Mouse (Mus musculus) Patski (cell line): ENCODE results near the gene Tep1. TPM values are rescaled to one million over a fixed set of nuclear protein-coding genes. Genes with fewer than 3 reads are reported as not detected.
A peak's percentile ranks its signal among the peaks of the same experiment; 100 is the strongest.
"Not testable (repeated sequence)": the region's sequence is repeated elsewhere in the genome, so short reads cannot be mapped to it uniquely, and the experiment has no call there.

Source experiments
- ATAC-seq: fragments of 100-300 bp; one replicate; pipeline ENCODE4 v1.8.0; 2021
- CTCF ChIA-PET: fragments of 350-600 bp; sonication (Branson Sonifier 250); formaldehyde crosslinking; loops from one replicate; lab custom pipeline; 2022; ENCODE audit warnings: inconsistent platforms; lab: Charles Lee
- POLR2A ChIA-PET: fragments of 350-600 bp; sonication (Branson Sonifier 250); formaldehyde crosslinking; loops from one replicate; lab custom pipeline; 2022; ENCODE audit warnings: antibody characterized with exemption, inconsistent platforms; lab: Charles Lee
- DNase-seq: peaks from one replicate; pipeline ENCODE4 v3.0.0-alpha.2; 2011; ENCODE audit warnings: low read depth, low spot score
- H3K27me3 ChIP-seq: fragments of 371-371 bp; one replicate; pipeline ENCODE4 v1.5.1; 2021
- CTCF ChIP-seq: fragments of 100-300 bp; IDR thresholded peaks from one replicate; pipeline ENCODE4 v1.5.1; 2021
- in situ Hi-C: fragments of 300-500 bp; cut with MboI; formaldehyde crosslinking; loops from 3 replicates; pipeline ENCODE4 v1.11.1; 2018; ENCODE audit warnings: low pct_unique_long_range_greater_than_20kb, mixed read lengths
- polyA plus RNA-seq: library from polyadenylated mRNA; unstranded; gene quantifications from one replicate; pipeline ENCODE4 v1.2.3, GENCODE M21; 2021

The Tep1 gene
- polyA plus RNA-seq: 19.6 TPM

GRCm38 (mm10) chr14:50869889-50870804 lies at the start of gene Tep1:
TSS of gene Tep1 (minus strand) at chr14:50870560.
- ChIA-PET POLR2A (interaction anchor here (0.7 kb wide), 2 partner anchors 26 to 44 kb away, joined by 3 read pairs; no protein-coding TSS in a partner anchor), CTCF (no interaction called here)
- H3K27me3 ChIP-seq: no peaks in the 10 kb centered on the region
- in situ Hi-C loops: no loop called here
- no peak for TF ChIP-seq CTCF
- peak; percentile 30 for DNase-seq
- peak; percentile 86 for ATAC-seq

DNA sequence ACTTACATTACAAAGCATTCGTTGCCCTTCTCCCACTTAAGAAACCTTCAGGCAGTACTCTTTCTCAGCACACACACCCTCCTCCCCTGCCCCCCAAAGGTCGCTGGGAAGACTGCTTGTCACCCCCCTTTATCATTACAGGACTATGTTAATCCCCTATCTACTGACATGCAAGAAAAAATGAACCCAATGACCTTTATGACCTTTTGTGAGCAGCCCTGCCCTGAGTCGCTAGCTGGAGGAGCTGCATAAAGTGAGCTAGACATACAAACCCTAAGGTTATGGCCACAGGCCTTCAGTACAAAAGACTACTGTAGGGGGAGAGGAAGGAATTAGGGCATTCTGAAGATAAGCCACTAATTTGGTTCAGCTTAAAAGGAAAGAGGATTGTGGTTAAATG lies 41.0 kb upstream of the Tep1 start:
- ChIA-PET CTCF (interaction anchor here (1.1 kb wide), 1 partner anchor 27 kb away, joined by 3 read pairs; no protein-coding TSS in a partner anchor), POLR2A (no interaction called here)
- DNase-seq (no peak), ATAC-seq (no peak)
- no peaks in the 10 kb centered on the region for H3K27me3 ChIP-seq
- in situ Hi-C loops: no loop called here
- no peak for TF ChIP-seq CTCF

DNA sequence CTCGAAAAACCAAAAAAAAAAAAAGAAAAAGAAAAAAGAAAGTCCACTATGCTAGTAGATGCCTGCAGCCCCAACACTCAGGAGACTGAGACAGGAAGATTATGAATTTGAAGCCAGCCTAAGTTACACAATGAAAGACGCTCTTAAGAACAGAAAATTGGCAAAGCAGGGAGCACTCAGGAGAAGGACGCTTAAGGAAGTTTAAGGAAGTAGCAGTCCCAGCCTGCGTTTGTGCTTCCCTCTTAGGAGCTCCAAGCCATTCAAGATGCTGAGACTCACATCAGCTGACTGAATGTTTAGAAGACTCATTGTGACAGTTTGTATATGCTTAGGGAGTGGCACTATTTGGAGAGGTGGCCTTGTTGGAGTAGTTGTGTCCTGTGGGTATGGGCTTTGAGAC lies 37.8 kb upstream of the Tep1 start:
- in situ Hi-C loops: no loop called here
- TF ChIP-seq CTCF: no peak
- no peak for DNase-seq
- CTCF ChIA-PET: no interaction called here
- no peak for ATAC-seq
- POLR2A ChIA-PET: no interaction called here
- H3K27me3 ChIP-seq: no peaks in the 10 kb centered on the region

DNA sequence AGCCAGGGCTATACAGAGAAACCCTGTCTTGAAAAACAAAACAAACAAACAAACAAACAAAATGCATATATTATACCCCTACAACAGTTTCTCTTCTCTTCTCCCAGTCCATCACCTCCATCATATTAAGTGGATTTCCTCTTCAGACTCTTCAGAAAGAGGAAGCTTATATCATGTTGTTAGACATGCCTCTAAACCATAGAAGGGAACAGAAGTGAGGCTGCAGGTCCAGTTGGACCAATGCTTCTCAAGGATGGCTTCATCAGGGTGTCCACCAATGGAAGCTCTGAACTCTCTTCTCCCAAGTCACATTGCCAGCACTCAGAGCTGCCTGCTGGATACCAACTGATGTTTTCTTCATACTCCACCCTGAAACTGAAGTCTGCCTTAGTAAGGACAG lies 35.0 kb upstream of the Tep1 start:
- H3K27me3 ChIP-seq, in situ Hi-C loops, CTCF ChIA-PET, DNase-seq, POLR2A ChIA-PET, ATAC-seq: not testable (repeated sequence)

- no peak for DNase-seq
- in situ Hi-C loops: no loop called here
- H3K27me3 ChIP-seq: no peaks in the 10 kb centered on the region
- ATAC-seq: no peak
- TF ChIP-seq CTCF: no peak
- POLR2A ChIA-PET: no interaction called here
- CTCF ChIA-PET: no interaction called here
Measured at GRCm38 (mm10) chr14:50904828-50905129, 34.4 kb upstream of the Tep1 start.

GRCm38 (mm10) chr14:50903973-50904827 lies 33.8 kb upstream of the Tep1 start:
- POLR2A ChIA-PET: no interaction called here
- in situ Hi-C loops: no loop called here
- CTCF ChIA-PET: no interaction called here
- DNase-seq: no peak
- ATAC-seq: no peak
- H3K27me3 ChIP-seq: no peaks in the 10 kb centered on the region
- TF ChIP-seq CTCF: no peak

GRCm38 (mm10) chr14:50897992-50898391 lies 27.6 kb upstream of the Tep1 start:
- in situ Hi-C loops, ATAC-seq, CTCF ChIA-PET: not testable (repeated sequence)

DNA sequence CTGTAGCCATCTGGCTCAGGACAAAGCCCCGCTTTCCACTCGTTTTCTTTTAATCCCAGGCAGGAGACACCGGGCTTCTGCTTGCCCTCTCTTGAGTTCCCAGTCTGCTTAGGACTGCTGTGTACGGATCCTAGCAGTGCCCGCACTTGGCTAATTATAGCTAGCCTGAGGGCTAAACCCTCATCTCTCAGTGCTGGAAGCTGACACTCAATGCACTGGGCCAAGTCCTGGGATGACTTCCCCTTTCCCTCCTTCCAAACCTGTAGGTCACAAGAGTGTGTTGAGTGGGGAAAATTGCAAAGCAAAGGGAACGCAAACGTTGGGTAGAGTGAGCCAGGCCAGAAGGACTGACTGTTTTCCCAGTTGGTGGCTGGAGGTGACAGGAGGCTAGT lies 27.0 kb upstream of the Tep1 start, which contains the start of gene Klhl33:
Klhl33 (minus strand) TSS at position 134 of the 392 bp plus-strand sequence.
- ATAC-seq: no peak
- in situ Hi-C loops: no loop called here
- no peak for DNase-seq
- H3K27me3 ChIP-seq: no peaks in the 10 kb centered on the region
- ChIA-PET POLR2A (no interaction called here), CTCF (no interaction called here)
- TF ChIP-seq CTCF: no peak

More at GRCm38 (mm10) chr14:50897992-50898391, 27.6 kb upstream of the Tep1 start:
- H3K27me3 ChIP-seq, POLR2A ChIA-PET, DNase-seq: not testable (repeated sequence)

DNA sequence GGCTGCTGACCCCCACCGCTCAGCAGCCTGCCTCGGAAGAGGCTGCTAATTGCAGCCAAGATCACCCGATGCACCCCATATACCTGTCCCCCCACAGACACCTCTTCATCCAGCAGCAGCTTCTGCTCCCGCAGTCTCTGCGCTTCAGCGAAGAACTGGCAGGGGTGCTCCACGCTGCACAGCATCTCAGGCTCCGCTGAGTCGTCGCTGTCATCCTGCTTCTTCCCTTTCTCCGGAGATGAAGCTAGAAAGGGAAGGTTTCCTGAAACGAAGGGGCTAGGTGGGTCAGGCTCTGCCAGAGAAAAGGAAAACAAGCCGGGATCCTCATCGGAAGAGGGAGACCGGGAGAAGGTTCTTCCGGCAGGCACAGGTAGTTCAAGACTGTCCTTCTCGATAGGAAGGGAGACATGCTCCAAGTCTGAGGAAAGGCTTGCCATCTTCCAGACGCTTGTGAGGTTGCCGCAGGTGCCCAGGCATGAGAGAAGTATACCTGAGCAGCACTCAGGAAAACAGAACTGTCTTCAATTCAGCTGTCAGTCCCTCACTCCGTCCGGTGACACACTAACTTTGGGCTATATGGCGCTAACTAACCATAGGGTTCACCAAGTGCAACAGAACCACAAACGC lies 26.5 kb upstream of the Tep1 start:
- ChIA-PET POLR2A (no interaction called here), CTCF (interaction anchor here (1.0 to 1.1 kb wide), 2 partner anchors 12 to 27 kb away, joined by 3 read pairs; partner anchors contain the start of genes Apex1 and Osgep)
- in situ Hi-C loops: no loop called here
- ATAC-seq: peak; percentile 8
- TF ChIP-seq CTCF: no peak
- DNase-seq: no peak
- no peaks in the 10 kb centered on the region for H3K27me3 ChIP-seq

DNA sequence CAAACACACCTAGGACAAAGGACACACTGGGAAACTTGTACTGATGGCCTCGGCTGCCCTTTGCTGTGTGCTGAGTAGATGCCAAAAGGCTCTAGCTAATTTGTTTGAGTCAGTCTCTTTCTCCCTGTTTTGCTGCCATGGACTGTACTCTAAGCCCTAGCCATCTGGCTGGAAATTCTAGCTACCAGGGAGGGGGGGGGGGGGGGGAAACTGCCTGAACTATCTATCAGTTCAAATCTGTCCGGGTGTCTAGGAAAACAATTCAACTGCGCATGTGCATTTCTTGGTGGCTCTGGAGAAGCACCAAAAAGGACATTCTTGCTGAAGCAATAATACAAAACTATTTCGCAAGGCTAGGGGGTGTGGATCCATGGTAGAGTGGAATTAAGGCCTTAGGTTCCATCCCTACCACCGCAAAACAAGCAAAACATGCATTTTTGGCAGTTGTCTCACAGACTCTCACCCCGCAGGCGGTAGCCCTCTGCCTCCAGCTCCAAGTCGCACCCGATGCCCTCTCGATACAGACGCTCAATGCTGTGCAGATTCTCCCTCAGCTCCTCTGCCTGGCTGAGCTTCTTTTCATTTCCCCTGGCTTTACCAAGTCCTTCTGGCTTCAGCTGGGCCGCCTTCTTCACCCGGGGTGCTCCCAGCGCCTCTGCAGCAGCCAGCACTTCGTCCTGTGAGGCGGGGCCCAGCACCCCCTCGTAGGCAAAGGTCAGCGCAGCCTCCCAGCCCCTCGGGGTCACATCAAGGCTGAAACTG lies 25.8 kb upstream of the Tep1 start:
- no peaks in the 10 kb centered on the region for H3K27me3 ChIP-seq
- ChIA-PET CTCF (interaction anchor here (0.9 to 1.2 kb wide), 4 partner anchors 9 to 169 kb away, joined by 3 to 4 read pairs (median 3); partner anchors contain the start of genes Apex1 and Osgep), POLR2A (interaction anchor here (0.8 to 1.3 kb wide), 2 partner anchors 26 to 34 kb away, joined by 3 to 4 read pairs; partner anchors contain the start of genes Pip4p1, Pnp and Tep1)
- in situ Hi-C loops: no loop called here
- TF ChIP-seq CTCF: no peak
- DNase-seq (peak; percentile 95), ATAC-seq (peak; percentile 97)
